Mouse (Mus musculus): ENCODE data around the gene Spock1.

The Spock1 gene

GRCm38 (mm10) chr13:57908266-57908582 lies at the start of gene Spock1:
Gene Spock1 (minus strand): TSS chr13:57908332.
- peak; percentile 78 for DNase-seq

- DNase-seq = no peak
These were observed 42.0 kb upstream of the Spock1 start for GRCm38 (mm10) chr13:57950091-57950490.

GRCm38 (mm10) chr13:57949513-57949912 lies 41.4 kb upstream of the Spock1 start:
- no peak for DNase-seq

- DNase-seq = no peak
These were observed 37.1 kb upstream of the Spock1 start for GRCm38 (mm10) chr13:57945197-57945596.

DNA sequence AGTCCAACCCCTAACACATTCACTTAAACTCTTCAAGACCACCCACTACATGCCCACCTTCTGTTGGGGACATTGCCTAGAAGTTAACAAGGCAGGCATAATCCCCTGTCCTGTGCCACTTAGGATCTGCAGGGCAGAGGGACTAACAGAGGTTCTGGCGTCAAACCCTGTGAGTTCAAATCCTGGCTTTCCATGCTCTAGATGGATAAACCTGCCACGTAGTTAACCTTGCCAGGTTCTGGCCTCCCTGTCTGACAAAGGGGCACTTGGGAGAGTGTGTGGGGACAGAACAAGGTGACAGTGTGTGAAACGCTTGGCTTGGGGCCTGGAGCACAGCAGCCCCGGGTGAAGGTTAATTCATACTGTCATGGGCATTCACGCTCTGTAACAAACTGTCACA lies 36.3 kb upstream of the Spock1 start:
- no peak for DNase-seq

- no peak for DNase-seq
These were observed 35.8 kb upstream of the Spock1 start for GRCm38 (mm10) chr13:57943900-57944299.

DNA sequence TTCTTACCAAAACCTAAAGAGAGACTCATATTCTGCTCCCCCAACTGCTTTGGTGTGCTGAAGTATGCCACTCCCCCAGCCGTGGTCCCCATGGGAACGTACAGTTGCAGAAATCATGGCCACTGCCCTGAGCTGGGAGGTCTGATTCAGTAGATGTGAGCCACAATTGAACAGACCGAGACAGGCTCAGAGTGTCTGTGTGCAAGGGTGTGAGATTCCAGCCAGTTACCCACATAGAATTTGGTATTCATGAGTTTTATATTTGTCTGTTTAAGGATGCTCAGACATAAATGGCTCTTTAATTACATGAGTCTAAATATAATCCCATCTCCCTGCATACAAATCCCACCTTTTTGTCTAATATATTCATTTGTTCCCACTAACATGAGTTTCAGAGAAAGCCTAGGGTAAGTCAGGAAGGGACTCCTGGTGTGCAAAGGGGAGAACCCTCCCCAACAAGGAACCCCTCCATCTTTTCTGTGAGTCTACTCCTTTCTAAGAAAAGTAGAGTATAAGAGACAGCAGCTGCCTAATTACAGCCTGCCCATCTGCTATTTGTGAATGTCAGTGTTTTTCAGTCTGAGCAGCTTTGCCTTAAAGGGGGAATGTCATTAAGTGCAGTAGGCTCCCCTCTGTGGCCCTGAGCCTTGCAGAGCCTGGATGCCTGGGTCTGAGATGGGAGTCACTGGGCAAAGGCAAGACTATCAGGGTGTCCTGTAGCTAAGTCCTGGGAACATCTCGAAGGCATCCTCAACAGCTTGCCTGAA lies 29.5 kb upstream of the Spock1 start:
- no peak for DNase-seq

DNA sequence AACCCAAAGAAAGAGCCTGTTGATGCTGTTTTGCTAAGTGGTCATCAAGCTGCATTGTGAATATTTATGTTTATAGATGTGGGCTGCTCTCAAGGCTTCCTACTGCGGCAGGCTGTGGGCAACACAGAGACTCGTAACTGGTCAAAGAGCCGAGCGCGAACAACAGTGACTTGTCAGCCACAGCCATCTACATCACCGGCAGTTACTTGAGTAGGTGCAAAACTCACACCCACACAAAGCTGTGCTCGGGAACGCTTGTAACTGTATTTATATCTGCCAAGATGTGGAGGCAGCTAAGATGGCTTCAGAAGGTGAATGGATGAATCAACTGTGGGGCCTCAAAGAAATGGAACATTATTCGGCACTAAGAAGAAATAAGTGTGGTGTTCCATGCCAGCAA lies 23.9 kb upstream of the Spock1 start:
- DNase-seq = no peak

DNA sequence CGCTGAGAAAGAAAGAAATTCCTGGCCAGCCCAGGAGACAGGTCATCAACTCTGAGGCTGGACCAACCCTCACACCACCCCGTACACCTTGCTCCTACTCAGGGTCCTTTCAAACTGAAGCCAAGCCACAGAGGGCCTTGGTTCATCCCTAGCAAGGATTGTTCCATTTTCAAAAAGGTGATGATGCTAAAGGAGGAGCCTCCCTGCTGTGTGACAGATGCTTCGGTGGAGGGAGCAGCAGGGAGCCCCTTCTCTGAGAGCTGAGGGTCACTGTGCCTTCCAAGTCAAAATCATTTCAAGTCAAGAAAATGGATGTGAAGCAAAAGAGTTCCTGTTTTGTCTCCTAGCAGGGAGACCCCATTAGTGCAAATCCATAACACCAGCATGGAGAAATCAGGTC lies 23.2 kb upstream of the Spock1 start:
- no peak for DNase-seq

DNA sequence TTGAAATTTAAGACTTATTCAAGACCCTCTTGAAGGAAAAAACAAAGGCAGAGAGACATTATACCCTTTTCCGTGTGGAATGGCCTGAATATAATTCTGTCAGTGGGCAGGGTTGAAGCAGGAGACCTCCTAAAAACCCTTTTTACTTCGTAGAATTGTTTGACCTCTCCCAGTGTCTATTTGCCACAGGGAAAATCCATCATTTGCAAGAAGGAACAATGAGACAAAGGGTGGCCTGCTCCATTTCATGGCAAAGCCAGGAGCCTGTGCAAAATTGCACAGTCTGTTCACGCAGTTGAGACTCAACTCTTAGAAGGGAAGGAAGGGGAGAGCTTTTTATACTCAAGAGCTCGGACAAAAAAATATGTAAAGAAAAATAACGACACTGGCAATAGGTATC lies 22.6 kb upstream of the Spock1 start:
- no peak for DNase-seq

DNA sequence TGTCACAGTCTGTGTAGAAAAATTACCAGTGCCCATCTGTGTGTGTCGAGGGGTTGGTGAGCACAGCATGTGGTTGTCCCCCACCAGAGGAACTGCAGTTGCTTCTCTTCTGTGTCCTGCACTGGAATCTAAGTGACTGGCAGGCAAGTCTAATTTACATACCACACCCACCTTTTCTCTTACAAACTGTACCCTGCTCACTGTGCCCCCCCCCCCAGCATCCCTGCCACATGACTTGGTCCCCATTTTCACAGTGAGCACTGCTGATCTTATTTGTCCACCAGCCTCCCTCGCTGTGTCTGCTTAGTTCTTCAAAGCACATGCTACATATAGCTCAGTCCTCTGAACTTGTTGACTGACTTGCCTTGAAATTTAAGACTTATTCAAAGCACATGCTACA lies 22.2 kb upstream of the Spock1 start:
- DNase-seq = no peak

DNA sequence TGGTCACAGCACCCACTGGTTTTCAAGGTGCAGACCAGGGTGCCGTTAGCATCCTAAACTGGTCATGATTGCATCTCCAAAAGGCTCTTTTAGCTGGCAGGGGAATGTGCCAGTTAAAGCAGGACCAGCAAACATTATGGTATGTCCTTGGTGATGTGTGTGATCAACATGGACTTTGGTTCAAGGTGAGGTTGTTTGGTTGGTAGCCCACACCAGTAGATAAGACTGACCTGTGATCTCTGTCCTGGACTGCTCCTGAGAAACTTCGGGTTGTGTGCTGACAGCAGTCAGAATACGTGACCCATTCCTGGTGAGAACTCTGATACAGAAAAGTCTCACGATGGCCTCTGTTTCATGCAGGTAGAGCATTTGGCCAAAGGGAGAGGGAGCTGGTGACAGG lies 11.8 kb upstream of the Spock1 start:
- no peak for DNase-seq

- DNase-seq = no peak
These were observed 3.0 kb upstream of the Spock1 start for GRCm38 (mm10) chr13:57911171-57911570.

DNA sequence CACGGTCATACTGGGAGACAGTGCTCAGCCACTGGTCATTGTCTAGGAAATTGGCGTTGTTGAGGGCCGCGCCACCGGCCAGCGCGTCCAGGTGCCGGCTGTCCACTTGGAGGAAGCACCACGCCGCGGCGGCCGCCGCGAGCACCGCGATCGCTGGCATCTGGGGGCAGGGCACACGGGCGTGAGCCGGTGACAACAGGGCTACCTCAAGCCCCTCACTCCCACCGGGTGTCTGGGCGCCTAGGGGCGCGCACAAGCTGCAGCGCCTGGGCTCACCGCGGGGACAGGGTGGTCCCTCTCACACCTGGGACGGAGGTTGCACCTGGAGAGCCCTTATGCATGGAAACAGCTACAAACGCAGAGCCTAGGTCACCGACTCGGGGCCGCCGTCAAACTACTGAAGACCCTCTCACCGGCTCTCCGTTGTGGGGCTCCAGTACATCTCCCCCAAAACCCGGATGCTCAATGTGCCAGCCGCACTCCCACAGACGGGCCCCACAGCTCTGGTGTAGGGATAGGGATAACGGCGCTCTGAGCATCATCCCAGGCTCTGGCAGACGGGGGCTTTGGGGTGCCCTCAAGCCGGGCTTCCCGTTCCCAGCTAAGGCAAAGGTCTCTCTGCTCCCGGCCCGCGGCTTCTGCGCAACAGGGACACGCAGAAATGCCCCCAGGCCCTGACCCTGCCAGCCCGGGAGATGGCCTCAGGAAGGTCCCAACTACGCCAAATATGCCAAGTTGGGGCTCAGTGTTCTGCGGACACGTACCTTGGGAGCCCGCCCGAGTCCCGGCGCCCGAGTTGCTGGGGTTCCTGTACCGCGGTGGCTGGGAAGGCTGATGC lies 485 bp downstream of the Spock1 start:
- DNase-seq = no peak

GRCm38 (mm10) chr13:57894597-57894996 lies 13.5 kb downstream of the Spock1 start:
- no peak for DNase-seq

GRCm38 (mm10) chr13:57889708-57890107 lies 18.4 kb downstream of the Spock1 start:
- DNase-seq = no peak

DNA sequence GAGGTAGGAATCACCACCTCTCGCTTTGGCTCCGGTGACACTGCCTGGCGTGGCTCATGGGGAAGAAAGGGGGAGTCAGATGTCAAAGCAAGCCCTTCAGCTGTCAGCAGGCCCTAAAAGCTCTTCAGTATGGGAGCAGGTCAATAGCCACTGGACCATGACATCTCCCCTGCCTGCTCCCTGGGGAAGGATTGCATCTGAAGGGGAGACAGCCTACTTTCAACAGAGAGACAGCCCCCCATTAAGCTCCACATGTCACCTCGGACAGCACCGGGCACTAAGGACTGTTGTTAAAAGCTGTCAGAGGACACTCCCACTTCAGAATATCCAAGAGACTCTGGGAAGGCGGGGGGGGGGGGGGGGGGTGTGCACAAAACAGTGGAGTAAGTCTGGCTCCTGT lies 19.1 kb downstream of the Spock1 start:
- no peak for DNase-seq

DNA sequence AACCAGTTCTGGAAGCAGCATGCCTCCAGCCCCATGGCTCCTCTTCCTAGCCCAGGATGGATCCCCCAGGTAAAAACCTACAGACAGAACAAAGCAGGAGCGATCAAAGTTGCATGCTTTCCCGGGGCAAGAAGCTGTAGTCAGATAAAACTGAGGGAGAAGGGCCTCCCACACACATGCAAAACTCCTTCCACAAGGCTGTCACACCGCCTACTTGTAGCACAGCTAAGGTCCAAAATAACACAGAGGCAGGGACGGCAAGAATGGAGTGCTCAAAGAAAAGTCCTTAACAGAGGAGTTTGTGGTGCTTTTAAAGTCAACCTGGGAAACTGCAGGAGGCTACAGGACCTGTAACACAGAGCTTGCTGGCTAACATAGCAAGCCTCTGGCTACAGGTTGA lies 28.3 kb downstream of the Spock1 start:
- DNase-seq = no peak

GRCm38 (mm10) chr13:57878797-57879196 lies 29.3 kb downstream of the Spock1 start:
- DNase-seq = no peak

DNA sequence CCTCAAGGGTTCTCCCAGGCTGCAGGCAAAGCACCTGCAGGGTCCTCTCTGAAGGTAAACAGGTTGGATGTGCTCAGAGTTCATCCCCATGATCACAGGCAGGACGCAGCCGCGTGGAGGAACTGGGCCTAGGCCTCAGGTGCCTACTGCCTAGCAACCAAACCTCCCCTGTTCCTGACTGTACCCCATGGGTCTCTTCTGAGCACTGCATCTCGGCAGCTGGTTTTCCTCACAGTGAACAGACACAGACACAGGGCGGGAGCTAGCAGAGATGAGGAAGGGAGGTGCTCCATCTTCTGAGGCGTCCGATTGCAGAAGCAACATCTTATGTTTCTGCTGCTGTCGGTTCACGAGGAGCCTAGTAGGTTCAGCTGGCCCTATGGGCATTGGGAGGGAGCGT lies 30.4 kb downstream of the Spock1 start:
- DNase-seq = no peak

DNA sequence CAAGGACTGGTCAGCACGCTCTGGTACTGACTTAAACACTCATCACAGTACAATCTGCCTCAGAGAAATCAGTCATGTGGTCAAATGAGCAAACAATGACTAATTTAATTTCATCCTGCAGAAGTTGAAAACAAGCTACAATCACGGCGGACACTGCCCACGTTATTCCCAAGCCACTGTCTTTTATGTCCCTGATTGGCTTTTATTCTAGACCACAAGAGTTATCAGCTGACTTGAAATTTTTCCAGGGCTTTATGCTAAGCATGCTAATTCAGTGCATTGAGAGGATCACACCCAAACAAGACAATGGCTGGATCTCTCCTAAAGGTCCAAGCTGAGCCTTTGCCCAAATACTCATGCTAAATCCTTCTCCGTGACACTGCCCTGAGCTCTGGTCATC lies 31.2 kb downstream of the Spock1 start:
- DNase-seq = no peak

- no peak for DNase-seq
These were observed 38.1 kb downstream of the Spock1 start for GRCm38 (mm10) chr13:57870058-57870457.

DNA sequence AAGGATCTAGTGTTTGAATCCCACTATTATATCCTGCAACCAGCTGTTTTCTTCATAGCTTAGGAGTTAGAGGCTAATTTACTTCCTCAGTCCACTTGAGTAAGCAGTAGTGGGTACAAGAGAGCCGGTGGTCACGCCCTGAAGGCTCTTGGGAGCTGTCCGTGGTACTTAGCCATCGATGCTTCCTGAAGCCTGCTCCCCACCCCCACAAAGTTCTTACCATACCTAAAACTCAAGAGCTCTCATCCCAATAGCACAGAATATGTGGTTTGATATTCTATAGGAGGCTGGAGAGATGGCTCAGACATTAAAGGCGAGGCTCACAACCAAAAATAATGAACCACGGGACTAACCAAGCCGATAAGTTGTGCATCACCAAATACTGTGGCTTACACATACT lies 40.5 kb downstream of the Spock1 start:
- DNase-seq = peak; percentile 10

- no peak for DNase-seq
These were observed 43.1 kb downstream of the Spock1 start for GRCm38 (mm10) chr13:57865029-57865428.

DNA sequence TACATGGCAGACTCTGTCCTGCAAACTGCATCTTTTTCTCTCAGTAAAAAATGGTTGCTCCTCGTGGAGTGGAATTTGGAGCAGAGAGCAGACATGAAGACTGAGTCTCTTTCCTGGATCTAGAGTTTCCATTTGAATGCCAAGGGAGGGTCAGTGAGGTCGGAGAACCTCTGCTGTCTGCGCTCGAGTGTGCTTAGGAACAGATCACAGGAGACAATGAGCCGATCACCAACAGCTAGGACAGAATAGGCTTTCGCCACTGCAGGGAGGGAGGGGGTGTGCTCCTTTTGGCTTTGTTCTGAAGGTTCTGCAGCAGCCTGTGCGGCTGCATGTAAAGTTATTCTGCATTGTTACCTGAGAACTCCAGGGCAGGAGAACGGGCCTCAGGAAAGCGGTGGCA lies 49.6 kb downstream of the Spock1 start:
- DNase-seq = no peak
